Mouse (Mus musculus) MEL (cell line): ENCODE results near the gene Lman2. TPM values are rescaled to one million over a fixed set of nuclear protein-coding genes. Genes with fewer than 3 reads are reported as not detected.

ENCODE experiments used
- DNase-seq: peaks from one replicate; pipeline ENCODE4 v3.0.0; 2011; ENCODE audit warnings: low read depth, low spot score
- H3K27ac ChIP-seq: 2 replicates; pipeline ENCODE4 v1.5.1; 2012; ENCODE audit warnings: low read depth, mild to moderate bottlenecking, control low read depth, low read length, moderate library complexity; ENCODE audit not compliant: control insufficient read depth
- H3K27me3 ChIP-seq, 2 experiments: fragments of 150-350 bp in 1 of 2; sonication (generic) in 1 of 2; 2 replicates each; pipeline ENCODE4 v1.6.1; 2012; ENCODE audit warnings: low read length in 2 of 2, mild to moderate bottlenecking in 2 of 2, improper control_type of control experiment in 1 of 2, moderate library complexity in 1 of 2; ENCODE audit not compliant: insufficient read depth in 2 of 2, control insufficient read depth in 1 of 2
- H3K36me3 ChIP-seq, 2 experiments: 2 replicates each; pipeline ENCODE4 v1.6.1; 2012 to 2014; ENCODE audit warnings: low read length in 2 of 2, improper control_type of control experiment in 1 of 2, inconsistent platforms in 1 of 2, mild to moderate bottlenecking in 1 of 2; ENCODE audit not compliant: insufficient read depth in 2 of 2, control insufficient read depth in 1 of 2
- H3K4me1 ChIP-seq, 2 experiments: fragments of 150-350 bp in 1 of 2; sonication (generic) in 1 of 2; 2 replicates each; pipeline ENCODE4 v1.6.1; 2012; ENCODE audit warnings: low read length in 2 of 2, improper control_type of control experiment in 1 of 2, mild to moderate bottlenecking in 1 of 2; ENCODE audit not compliant: insufficient read depth in 2 of 2, control insufficient read depth in 1 of 2
- H3K4me3 ChIP-seq, 2 experiments: fragments of 150-350 bp in 1 of 2; sonication (generic) in 1 of 2; 2 replicates each; pipeline ENCODE4 v1.5.1; 2012; ENCODE audit warnings: low read depth in 2 of 2, low read length in 2 of 2, mild to moderate bottlenecking in 2 of 2, moderate library complexity in 2 of 2, control low read depth in 1 of 2, improper control_type of control experiment in 1 of 2; ENCODE audit not compliant: control insufficient read depth in 1 of 2, insufficient read depth in 1 of 2
- H3K79me2 ChIP-seq: 2 replicates; pipeline ENCODE4 v1.6.1; 2012; ENCODE audit warnings: mild to moderate bottlenecking, low read length, moderate library complexity; ENCODE audit not compliant: control insufficient read depth, poor library complexity, insufficient read depth
- H3K9ac ChIP-seq: 2 replicates; pipeline ENCODE4 v1.6.1; 2012; ENCODE audit warnings: low read depth, mild to moderate bottlenecking, control low read depth, low read length, moderate library complexity; ENCODE audit not compliant: control insufficient read depth, poor library complexity, severe bottlenecking
- H3K9me3 ChIP-seq: fragments of 150-350 bp; sonication (generic); replicated peaks from 2 replicates; pipeline ENCODE4 v1.6.1; 2012; ENCODE audit warnings: mild to moderate bottlenecking, low read length, improper control_type of control experiment, moderate library complexity; ENCODE audit not compliant: insufficient read depth
- CHD1 ChIP-seq: IDR thresholded peaks from 2 replicates; pipeline ENCODE4 v1.6.1; 2012; ENCODE audit warnings: low read depth, mild to moderate bottlenecking, inconsistent platforms, low read length, improper control_type of control experiment
- CHD2 ChIP-seq: IDR thresholded peaks from 2 replicates; pipeline ENCODE4 v1.6.1; 2011; ENCODE audit warnings: low read length, improper control_type of control experiment
- CTCF ChIP-seq, 3 experiments: IDR thresholded peaks in 2 of 3; conservative IDR thresholded peaks in 1 of 3; 2 replicates each; pipeline ENCODE4 v1.5.1; 2011 to 2012; ENCODE audit warnings: low read length in 3 of 3, low read depth in 2 of 3, mild to moderate bottlenecking in 2 of 3, improper control_type of control experiment in 1 of 3, inconsistent platforms in 1 of 3, mixed read lengths in 1 of 3, moderate library complexity in 1 of 3; ENCODE audit not compliant: control insufficient read depth in 1 of 3, insufficient read depth in 1 of 3, poor library complexity in 1 of 3, severe bottlenecking in 1 of 3
- E2F4 ChIP-seq: IDR thresholded peaks from 2 replicates; pipeline ENCODE4 v1.6.1; 2011; ENCODE audit warnings: low read depth, low read length, improper control_type of control experiment, borderline replicate concordance
- ELF1 ChIP-seq: IDR thresholded peaks from 2 replicates; pipeline ENCODE4 v1.6.1; 2014; ENCODE audit warnings: low read depth, mild to moderate bottlenecking, inconsistent platforms, low read length, improper control_type of control experiment, moderate library complexity
- EP300 ChIP-seq, 2 experiments: IDR thresholded peaks; 2 replicates each; pipeline ENCODE4 v1.6.1; 2011; ENCODE audit warnings: improper control_type of control experiment in 2 of 2, low read length in 2 of 2, low read depth in 1 of 2, mild to moderate bottlenecking in 1 of 2
- ETS1 ChIP-seq: IDR thresholded peaks from 2 replicates; pipeline ENCODE4 v1.6.1; 2012; ENCODE audit warnings: low read depth, mild to moderate bottlenecking, inconsistent platforms, low read length, improper control_type of control experiment, moderate library complexity
- GATA1 ChIP-seq: IDR thresholded peaks from 2 replicates; pipeline ENCODE4 v1.6.1; 2011; ENCODE audit warnings: low read depth, low read length, improper control_type of control experiment
- HCFC1 ChIP-seq: IDR thresholded peaks from 2 replicates; pipeline ENCODE4 v1.6.1; 2012; ENCODE audit warnings: low read depth, mild to moderate bottlenecking, inconsistent platforms, low read length, improper control_type of control experiment, moderate library complexity
- KAT2A ChIP-seq: conservative IDR thresholded peaks from 2 replicates; pipeline ENCODE4 v1.6.1; 2012; ENCODE audit warnings: low read depth, low read length, improper control_type of control experiment, inconsistent platforms
- MAX ChIP-seq: IDR thresholded peaks from 2 replicates; pipeline ENCODE4 v1.6.1; 2011; ENCODE audit warnings: low read length, improper control_type of control experiment
- MAZ ChIP-seq: IDR thresholded peaks from 2 replicates; pipeline ENCODE4 v1.6.1; 2012; ENCODE audit warnings: low read depth, mild to moderate bottlenecking, inconsistent platforms, low read length, improper control_type of control experiment
- MEF2A ChIP-seq: IDR thresholded peaks from 2 replicates; pipeline ENCODE4 v1.6.1; 2014; ENCODE audit warnings: low read depth, mild to moderate bottlenecking, inconsistent platforms, low read length, improper control_type of control experiment; ENCODE audit not compliant: poor library complexity, insufficient replicate concordance, severe bottlenecking; ENCODE audit errors: extremely low read depth
- MXI1 ChIP-seq: IDR thresholded peaks from 2 replicates; pipeline ENCODE4 v1.6.1; 2011; ENCODE audit warnings: mild to moderate bottlenecking, low read depth, low read length, improper control_type of control experiment
- MYC ChIP-seq: IDR thresholded peaks from 2 replicates; pipeline ENCODE4 v1.6.1; 2011; ENCODE audit warnings: low read depth, mild to moderate bottlenecking, low read length, improper control_type of control experiment, moderate library complexity
- NELFE ChIP-seq: IDR thresholded peaks from 2 replicates; pipeline ENCODE4 v1.6.1; 2011; ENCODE audit warnings: low read depth, low read length, improper control_type of control experiment
- NRF1 ChIP-seq: IDR thresholded peaks from 2 replicates; pipeline ENCODE4 v1.6.1; 2014; ENCODE audit warnings: low read depth, mild to moderate bottlenecking, inconsistent platforms, low read length, improper control_type of control experiment, moderate library complexity; ENCODE audit not compliant: poor library complexity, insufficient read depth, severe bottlenecking
- POLR2A ChIP-seq, 2 experiments: IDR thresholded peaks; 2 replicates each; pipeline ENCODE4 v1.6.1; 2011 to 2012; ENCODE audit warnings: low read length in 2 of 2, mild to moderate bottlenecking in 2 of 2, control low read depth in 1 of 2, improper control_type of control experiment in 1 of 2, low read depth in 1 of 2, moderate library complexity in 1 of 2; ENCODE audit not compliant: control insufficient read depth in 1 of 2, insufficient read depth in 1 of 2, poor library complexity in 1 of 2
- POLR2AphosphoS2 ChIP-seq: IDR thresholded peaks from 2 replicates; pipeline ENCODE4 v1.6.1; 2011; ENCODE audit warnings: low read length, improper control_type of control experiment
- RCOR1 ChIP-seq: IDR thresholded peaks from 2 replicates; pipeline ENCODE4 v1.6.1; 2012; ENCODE audit warnings: low read depth, mild to moderate bottlenecking, inconsistent platforms, low read length, improper control_type of control experiment
- SIN3A ChIP-seq: IDR thresholded peaks from 2 replicates; pipeline ENCODE4 v1.6.1; 2012; ENCODE audit warnings: low read length, improper control_type of control experiment, inconsistent platforms
- SMC3 ChIP-seq: IDR thresholded peaks from 2 replicates; pipeline ENCODE4 v1.6.1; 2011; ENCODE audit warnings: low read depth, low read length, improper control_type of control experiment
- TBP ChIP-seq: IDR thresholded peaks from 2 replicates; pipeline ENCODE4 v1.8.0; 2011; ENCODE audit warnings: low read depth, low read length, improper control_type of control experiment
- TCF12 ChIP-seq: IDR thresholded peaks from 2 replicates; pipeline ENCODE4 v1.6.1; 2014; ENCODE audit warnings: low read depth, mild to moderate bottlenecking, inconsistent platforms, low read length, improper control_type of control experiment, moderate library complexity
- USF1 ChIP-seq: IDR thresholded peaks from 2 replicates; pipeline ENCODE4 v1.6.1; 2014; ENCODE audit warnings: low read depth, mild to moderate bottlenecking, inconsistent platforms, low read length, improper control_type of control experiment, moderate library complexity
- USF2 ChIP-seq, 2 experiments: IDR thresholded peaks; 2 replicates each; pipeline ENCODE4 v1.6.1; 2011 to 2012; ENCODE audit warnings: improper control_type of control experiment in 2 of 2, low read length in 2 of 2, borderline replicate concordance in 1 of 2, inconsistent platforms in 1 of 2, low read depth in 1 of 2, mild to moderate bottlenecking in 1 of 2; ENCODE audit not compliant: insufficient read depth in 1 of 2
- ZC3H11A ChIP-seq: IDR thresholded peaks from 2 replicates; pipeline ENCODE4 v1.6.1; 2012; ENCODE audit warnings: low read depth, mild to moderate bottlenecking, inconsistent platforms, low read length, improper control_type of control experiment
- ZKSCAN1 ChIP-seq: IDR thresholded peaks from 2 replicates; pipeline ENCODE4 v1.6.1; 2012; ENCODE audit warnings: low read depth, mild to moderate bottlenecking, inconsistent platforms, low read length, improper control_type of control experiment, moderate library complexity
- ZMIZ1 ChIP-seq: IDR thresholded peaks from 2 replicates; pipeline ENCODE4 v1.6.1; 2012; ENCODE audit warnings: low read depth, mild to moderate bottlenecking, inconsistent platforms, low read length, improper control_type of control experiment, moderate library complexity
- ZNF384 ChIP-seq: IDR thresholded peaks from 2 replicates; pipeline ENCODE4 v1.6.1; 2012; ENCODE audit warnings: low read depth, mild to moderate bottlenecking, inconsistent platforms, low read length, improper control_type of control experiment
- polyA plus RNA-seq, 2 experiments: library from polyadenylated mRNA; stranded (reverse) in 1 of 2; unstranded in 1 of 2; fragments of >175 nt in 1 of 2; fragments of >200 nt in 1 of 2; gene quantifications; 2 replicates each; pipeline versions ENCODE4 v1.2.1 to v1.2.4; 2012; ENCODE audit warnings: low replicate concordance in 2 of 2, low read depth in 1 of 2; ENCODE audit not compliant: insufficient read length in 2 of 2, insufficient read depth in 1 of 2, missing spikeins in 1 of 2
- total RNA-seq: library from RNA; depleted of rRNA; stranded (reverse); fragments of 300-350 nt; gene quantifications from 2 replicates; pipeline ENCODE4 v1.2.3, GENCODE M21; 2012

Gene Lman2
- total and polyA plus RNA-seq, 3 experiments: 86.1 to 239 (median 145) TPM

DNA sequence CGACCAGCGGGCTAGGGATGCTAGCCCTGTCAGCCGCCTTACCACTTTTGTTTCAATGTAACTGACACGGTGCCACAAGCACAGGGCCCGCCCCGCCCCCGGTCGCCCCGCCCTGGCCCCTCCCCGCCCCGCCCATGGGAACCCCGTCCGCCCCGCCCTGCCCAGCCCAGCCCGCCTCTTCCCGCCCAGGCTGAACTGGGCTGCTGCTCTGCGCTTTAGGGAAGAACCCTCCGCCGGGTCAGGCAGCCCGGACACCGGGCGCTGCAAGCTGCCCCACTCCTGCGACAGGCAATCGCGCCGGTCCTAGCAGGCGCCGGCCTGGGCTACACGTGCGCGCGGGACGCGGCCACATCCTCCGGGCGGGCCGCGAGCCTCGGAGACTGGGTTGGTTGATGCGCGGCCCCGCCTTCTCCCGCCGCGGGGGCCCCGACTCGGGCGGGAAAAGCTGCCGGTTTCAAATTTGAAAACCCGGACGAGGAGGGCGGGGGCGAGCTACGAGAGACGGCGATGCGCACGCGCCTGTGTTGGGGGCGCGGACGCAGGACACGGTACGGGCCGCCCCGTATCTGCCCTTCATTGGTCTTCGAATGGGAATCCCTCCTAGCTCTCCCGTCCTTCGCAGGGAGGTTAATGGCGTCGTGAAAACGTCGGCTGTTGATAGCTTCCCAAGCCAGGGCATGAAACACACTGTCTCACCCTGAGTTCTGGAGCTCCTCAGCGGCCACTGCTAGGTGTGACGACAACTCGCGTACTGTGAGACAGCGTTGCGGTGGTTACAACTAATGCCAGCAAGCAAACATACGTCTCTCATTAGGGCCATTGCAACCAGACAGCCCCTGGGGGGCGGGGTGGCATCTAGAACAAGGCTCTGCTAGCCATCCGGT lies 32.7 kb downstream of the Lman2 start, which contains the start of gene Mxd3:
Gene Mxd3 (minus strand): TSS at position 141 of the 884 bp plus-strand sequence.
- Histone ChIP-seq H3K9me3 (no peaks in the 10 kb centered on the region), H3K4me1 (peaks cover 0 to 11% of the 10 kb centered on the region in 2 experiments; a peak in 2 of 4 replicates), H3K79me2 (peaks cover 2% of the 10 kb centered on the region; the same call in 1 of the 2 replicates), H3K4me3 (peak within 1 kb of the TSS; percentile 69 to 71), H3K27me3 (no peaks in the 10 kb centered on the region), H3K9ac (peak within 1 kb of the TSS; percentile 95), H3K27ac (peak within 1 kb of the TSS; percentile 89), H3K36me3 (peaks cover 0 to 4% of the 10 kb centered on the region in 2 experiments; a peak in 1 of 4 replicates)
- TF ChIP-seq HCFC1: peak; percentile 60
- no peak; a peak in 1 of 4 replicates for TF ChIP-seq EP300 (IDR thresholded peaks at IDR 0.05; ENCODE audit: low read depth in 1 of 2, low read length in 2 of 2)
- no peak for TF ChIP-seq ZNF384
- TF ChIP-seq MYC: peak; percentile 67; the same call in 1 of the 2 replicates
- peak; percentile 90 for TF ChIP-seq NRF1
- peak; percentile 7; the same call in 1 of the 2 replicates for TF ChIP-seq TCF12
- TF ChIP-seq CHD1: no peak
- 0 out of 6 replicates have a peak, but pooled peaks of 1 of the 3 experiments have one; percentile 30 for TF ChIP-seq CTCF (IDR thresholded peaks at IDR 0.05 in 2 of 3, conservative IDR thresholded peaks at IDR 0.05 in 1 of 3; ENCODE audit: control insufficient read depth in 1 of 3, insufficient read depth in 1 of 3, low read depth in 2 of 3, low read length in 3 of 3, poor library complexity in 1 of 3, severe bottlenecking in 1 of 3)
- peak; percentile 69 for TF ChIP-seq ZMIZ1
- TF ChIP-seq TBP: 0 out of 2 replicates have a peak, but pooled peaks have one; percentile 52
- no peak for TF ChIP-seq RCOR1
- TF ChIP-seq GATA1: no peak
- TF ChIP-seq SIN3A: peak; percentile 80
- peak; percentile 88 for TF ChIP-seq MAZ
- peak; percentile 24; the same call in 1 of the 2 replicates for TF ChIP-seq CHD2
- 0 out of 2 replicates have a peak, but pooled peaks have one; percentile 11 for TF ChIP-seq ELF1
- no peak for TF ChIP-seq MEF2A
- TF ChIP-seq ZKSCAN1: no peak
- TF ChIP-seq KAT2A: no peak; the same call in 1 of the 2 replicates
- TF ChIP-seq POLR2A (IDR thresholded peaks at IDR 0.05; ENCODE audit: control insufficient read depth in 1 of 2, insufficient read depth in 1 of 2, low read depth in 1 of 2, low read length in 2 of 2, poor library complexity in 1 of 2): peak; percentile 80 to 88
- TF ChIP-seq MAX: peak; percentile 74
- TF ChIP-seq SMC3: peak; percentile 27; the same call in 1 of the 2 replicates
- TF ChIP-seq ETS1: 0 out of 2 replicates have a peak, but pooled peaks have one; percentile 27
- peak; percentile 58; the same call in 1 of the 2 replicates for TF ChIP-seq POLR2AphosphoS2
- peak; percentile 92 for TF ChIP-seq MXI1
- no peak for TF ChIP-seq USF1
- TF ChIP-seq NELFE: peak; percentile 76
- TF ChIP-seq USF2 (IDR thresholded peaks at IDR 0.05; ENCODE audit: borderline replicate concordance in 1 of 2, insufficient read depth in 1 of 2, low read depth in 1 of 2, low read length in 2 of 2): no peak
- peak; percentile 92; the same call in 1 of the 2 replicates for TF ChIP-seq E2F4
- no peak for TF ChIP-seq ZC3H11A
- peak; percentile 95 for DNase-seq
